Mouse (Mus musculus) heart, adult 18-20 months (tissue): ENCODE data around the gene Emc8. TPM values are rescaled to one million over a fixed set of nuclear protein-coding genes. Genes with fewer than 3 reads are reported as not detected.

ENCODE experiments used
- total RNA-seq, 2 experiments: library from RNA; stranded (reverse); gene quantifications; 2 replicates each; pipeline ENCODE4 v1.2.3; 2021

The Emc8 gene
- total RNA-seq, 2 experiments from 2014 or later: 42.7 to 46.4 TPM

Other genes starting within 250 kb of the Emc8 start
- gene Gins2, start 79.3 kb downstream of the Emc8 start, total RNA-seq: 1 to 10 TPM in 1 of 2 experiments, under 1 TPM in 1; 0.98 to 1.8 TPM
- gene 1190005I06Rik, start 20.9 kb downstream of the Emc8 start, total RNA-seq: 1 to 10 TPM; 5.6 to 6.3 TPM
- gene Gm27021, start 494 bp downstream of the Emc8 start, total RNA-seq: not detected
- gene Cox4i1, start 351 bp downstream of the Emc8 start, total RNA-seq: 1,000 to 10,000 TPM; 4,737 to 4,778 TPM
- 1 to 10 TPM; 4.8 to 6.9 TPM for gene Irf8, start 67.8 kb upstream of the Emc8 start, total RNA-seq